Mouse (Mus musculus) gastrocnemius, adult 18-20 months (tissue): ENCODE data around the gene Rtf2. TPM values are rescaled to one million over a fixed set of nuclear protein-coding genes. Genes with fewer than 3 reads are reported as not detected.

ENCODE experiments used
- DNase-seq: peaks from one replicate; pipeline ENCODE4 v3.0.0; 2021; ENCODE audit warnings: low spot score
- total RNA-seq, 2 experiments: library from RNA; stranded (reverse); gene quantifications; 2 replicates each; pipeline ENCODE4 v1.2.3; 2021

Gene Rtf2
- total RNA-seq, 2 experiments from 2014 or later: 27.9 to 30.8 TPM

GRCm38 (mm10) chr2:172437371-172437952, 2.9 kb upstream of the Rtf2 start:
- no peak for DNase-seq

GRCm38 (mm10) chr2:172440640-172441005, 267 bp downstream of the Rtf2 start:
- no peak for DNase-seq

- DNase-seq: no peak
Observed at GRCm38 (mm10) chr2:172441176-172441575, 820 bp downstream of the Rtf2 start.

- DNase-seq: no peak
Observed at GRCm38 (mm10) chr2:172445617-172446016, 5.3 kb downstream of the Rtf2 start.

- DNase-seq: no peak
Observed at GRCm38 (mm10) chr2:172447317-172447716, 7.0 kb downstream of the Rtf2 start.

- no peak for DNase-seq
Observed at GRCm38 (mm10) chr2:172448329-172448728, 8.0 kb downstream of the Rtf2 start.

GRCm38 (mm10) chr2:172450640-172451039, 10.3 kb downstream of the Rtf2 start:
- no peak for DNase-seq

- DNase-seq: no peak
Observed at GRCm38 (mm10) chr2:172452031-172452430, 11.7 kb downstream of the Rtf2 start.

GRCm38 (mm10) chr2:172452458-172452857, 12.1 kb downstream of the Rtf2 start:
- DNase-seq: no peak

GRCm38 (mm10) chr2:172458496-172458895, 18.1 kb downstream of the Rtf2 start, which contains the start of gene Gcnt7:
Gene Gcnt7 (minus strand): TSS chr2:172458596.
- DNase-seq: no peak

- DNase-seq: no peak
Observed at GRCm38 (mm10) chr2:172460647-172461046, 20.3 kb downstream of the Rtf2 start.

GRCm38 (mm10) chr2:172462813-172463212, 22.5 kb downstream of the Rtf2 start:
- peak; percentile 39 for DNase-seq

- DNase-seq: no peak
Observed at GRCm38 (mm10) chr2:172466427-172467132, 26.2 kb downstream of the Rtf2 start.

- DNase-seq: no peak
Observed at GRCm38 (mm10) chr2:172467206-172467605, 26.9 kb downstream of the Rtf2 start.

- DNase-seq: no peak
Observed at GRCm38 (mm10) chr2:172468346-172468819, 28.0 kb downstream of the Rtf2 start.

GRCm38 (mm10) chr2:172472318-172472717, 32.0 kb downstream of the Rtf2 start, which contains the start of gene Fam209:
Gene Fam209 (plus strand): TSS chr2:172472520.
- DNase-seq: no peak

GRCm38 (mm10) chr2:172473591-172473990, 33.2 kb downstream of the Rtf2 start:
- DNase-seq: no peak

GRCm38 (mm10) chr2:172474970-172475369, 34.6 kb downstream of the Rtf2 start:
- DNase-seq: peak; percentile 53

GRCm38 (mm10) chr2:172476707-172477260, 36.4 kb downstream of the Rtf2 start:
- DNase-seq: peak; percentile 68

GRCm38 (mm10) chr2:172477350-172477749, 37.0 kb downstream of the Rtf2 start:
- no peak for DNase-seq

- DNase-seq: peak; percentile 64
Observed at GRCm38 (mm10) chr2:172477860-172478259, 37.5 kb downstream of the Rtf2 start.

- DNase-seq: no peak
Observed at GRCm38 (mm10) chr2:172480296-172480695, 39.9 kb downstream of the Rtf2 start.
